Mouse (Mus musculus): ENCODE measurements around the gene Wasl.

DNA sequence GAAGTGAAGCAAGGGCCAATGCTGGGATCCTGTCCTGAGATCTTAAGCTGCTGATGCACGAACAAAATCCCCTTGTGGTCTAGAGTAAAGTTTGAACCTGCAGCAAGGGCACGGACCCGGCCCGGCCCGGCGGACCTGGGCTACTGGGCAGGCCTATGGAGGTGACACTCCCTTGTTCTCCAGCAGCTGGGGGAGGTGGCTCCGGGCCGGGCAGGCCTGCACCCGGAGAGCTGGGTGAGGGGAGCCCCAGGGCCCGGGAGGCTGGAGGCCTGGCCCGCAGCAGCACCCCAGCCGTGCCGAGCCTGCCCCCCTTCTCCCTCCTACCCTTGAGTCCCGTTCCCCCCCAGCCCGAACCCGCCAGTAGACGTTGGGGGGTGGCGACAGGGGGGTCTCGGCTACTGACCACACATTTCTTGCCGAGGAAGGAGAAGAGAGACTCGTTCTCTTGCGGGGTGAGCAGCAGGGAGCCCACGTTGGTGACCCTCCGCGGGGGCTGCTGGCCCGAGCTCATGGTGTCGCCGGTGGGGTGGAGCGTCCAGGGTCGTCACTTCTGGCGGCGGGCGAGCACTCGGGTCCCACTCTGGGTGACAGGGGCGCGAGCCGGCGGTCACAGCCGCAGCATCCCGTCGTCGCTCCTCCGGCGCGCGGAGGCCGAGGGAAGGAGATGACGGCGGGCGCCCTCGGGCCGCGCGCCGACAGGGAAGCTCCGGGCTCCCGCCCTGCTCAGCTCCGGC, 509 bp downstream of the Wasl start:
- TF ChIP-seq CTCF (conservative IDR thresholded peaks at IDR 0.05; ENCODE audit: low read length), result no peak
- TF ChIP-seq POU5F1 (IDR thresholded peaks at IDR 0.05; ENCODE audit: borderline replicate concordance, low read length), result no peak

All from E14TG2a.4 (cell line).